Mouse (Mus musculus): ENCODE measurements around the gene Srsf5. TPM values are rescaled to one million over a fixed set of nuclear protein-coding genes. Genes with fewer than 3 reads are reported as not detected.
"Not testable (repeated sequence)": the region's sequence is repeated elsewhere in the genome, so short reads cannot be mapped to it uniquely, and the experiment has no call there.

Srsf5 gene
- polyA plus RNA-seq, 1 experiment from 2014 or later, result 287 TPM

DNA sequence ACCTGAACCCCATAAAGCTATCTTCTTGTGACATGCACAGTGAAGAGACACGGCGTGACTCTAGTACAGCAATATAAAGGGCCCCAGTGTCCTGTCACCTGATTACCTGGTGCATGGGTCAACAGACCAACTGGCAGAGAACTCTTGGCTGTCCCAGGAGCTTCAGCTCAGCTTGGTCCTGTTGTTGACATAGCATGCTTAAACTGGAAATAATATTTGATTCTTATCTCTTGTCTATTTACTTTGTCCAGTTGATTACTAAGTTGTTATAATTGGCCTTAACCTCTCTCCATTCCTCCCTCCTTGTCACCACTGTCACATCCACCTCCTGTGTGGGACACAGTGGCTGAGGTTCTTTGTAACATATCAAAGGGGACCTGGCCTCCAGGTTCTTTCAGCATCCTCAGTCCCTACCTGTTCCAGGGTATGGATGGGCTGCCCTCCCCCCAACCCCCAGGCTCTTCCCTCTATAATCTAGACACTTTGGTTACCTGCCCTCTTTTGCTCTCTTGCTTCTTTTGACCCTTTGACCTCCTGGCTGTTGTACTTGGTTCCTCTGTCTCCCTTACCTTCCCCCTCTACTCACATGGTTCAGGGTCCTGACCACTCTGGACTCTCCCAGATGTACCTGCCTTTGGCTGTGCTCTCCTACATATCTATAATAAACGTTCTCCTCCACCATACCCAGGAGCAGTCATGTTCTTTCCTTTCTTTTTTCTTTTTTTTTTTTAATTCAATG lies 13.7 kb upstream of the Srsf5 start:
- 73% methylated on average over 3 of the region's 3 CpGs for WGBS (ENCODE audit: insufficient replicate concordance)
- Histone ChIP-seq H3K4me2 (no peak overlapping the region), H3K36me3 (replicated peaks) (no peaks in the 10 kb centered on the region), H3K4me1 (replicated peaks) (peaks cover 48% of the 10 kb centered on the region), H3K27ac (replicated peaks) (peak overlapping the region; percentile 51; the same call in 1 of the 2 replicates), H3K4me3 (replicated peaks) (no peak overlapping the region), H3K9me3 (replicated peaks) (no peaks in the 10 kb centered on the region), H3K27me3 (no peaks in the 10 kb centered on the region; the same call in 1 of the 2 replicates), H3K9ac (no peak overlapping the region)
- ATAC-seq (ENCODE audit: insufficient read depth), result no peak

DNA sequence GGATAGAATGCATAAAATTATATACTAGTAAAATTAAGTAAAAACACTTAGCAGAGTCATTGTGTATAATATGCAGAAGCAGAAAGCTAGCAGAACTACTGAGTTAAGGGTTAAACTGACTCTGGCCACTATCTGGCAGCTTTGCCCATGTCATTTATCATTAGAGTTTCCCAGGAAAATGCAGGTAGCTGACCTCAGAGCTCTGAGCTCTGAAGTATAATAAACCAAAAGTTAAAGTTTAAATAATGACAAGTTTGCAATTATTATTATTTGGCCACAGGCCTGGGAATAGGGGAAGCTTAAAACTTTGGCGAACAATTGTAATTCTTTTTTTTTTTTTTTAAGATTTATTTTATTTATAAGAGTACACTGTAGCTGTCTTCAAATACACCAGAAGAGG lies 12.4 kb upstream of the Srsf5 start:
- Histone ChIP-seq H3K27me3 (no peaks in the 10 kb centered on the region; the same call in 1 of the 2 replicates), H3K4me3 (replicated peaks) (no peak overlapping the region), H3K36me3 (replicated peaks) (no peaks in the 10 kb centered on the region), H3K4me1 (replicated peaks) (peaks cover 45% of the 10 kb centered on the region), H3K9ac (no peak overlapping the region), H3K27ac (replicated peaks) (no peak overlapping the region), H3K9me3 (replicated peaks) (no peaks in the 10 kb centered on the region), H3K4me2 (no peak overlapping the region)
- WGBS (ENCODE audit: insufficient replicate concordance), result 86% methylated on average over 1 of the region's 1 CpGs
- no peak for ATAC-seq (ENCODE audit: insufficient read depth)

DNA sequence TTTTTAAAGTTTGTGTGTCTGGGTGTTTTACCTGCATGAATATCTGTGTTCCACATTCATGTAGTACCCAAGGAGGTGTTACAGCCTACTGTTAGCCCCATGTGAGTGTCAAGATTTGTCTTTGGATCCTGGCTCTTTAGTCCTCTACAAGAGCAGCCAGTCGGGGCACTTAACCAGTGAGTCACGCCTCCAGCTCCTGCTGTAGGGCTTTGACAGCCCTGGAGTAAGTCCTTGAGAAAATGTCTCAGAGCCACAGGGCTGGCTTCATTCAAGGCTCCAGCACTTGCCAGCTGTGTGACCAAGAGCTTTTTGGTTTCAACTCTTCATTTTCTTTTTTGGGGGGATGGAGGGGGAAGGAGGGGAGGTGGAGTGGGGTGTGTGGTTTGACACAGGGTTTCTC lies 8.6 kb upstream of the Srsf5 start:
- peaks cover 42% of the 10 kb centered on the region for H3K4me1 ChIP-seq (replicated peaks)
- H3K9ac ChIP-seq, result no peak overlapping the region
- H3K4me2 ChIP-seq, result no peak overlapping the region
- no peak for ATAC-seq (ENCODE audit: insufficient read depth)
- no peaks in the 10 kb centered on the region; the same call in 1 of the 2 replicates for H3K27me3 ChIP-seq
- 68% methylated on average over 2 of the region's 2 CpGs for WGBS (ENCODE audit: insufficient replicate concordance)
- no peaks in the 10 kb centered on the region for H3K9me3 ChIP-seq (replicated peaks)
- no peak overlapping the region for H3K27ac ChIP-seq (replicated peaks)
- H3K36me3 ChIP-seq (replicated peaks), result 0 out of 2 replicates have a peak, but pooled peaks cover under 1% of the 10 kb centered on the region
- H3K4me3 ChIP-seq (replicated peaks), result no peak overlapping the region

DNA sequence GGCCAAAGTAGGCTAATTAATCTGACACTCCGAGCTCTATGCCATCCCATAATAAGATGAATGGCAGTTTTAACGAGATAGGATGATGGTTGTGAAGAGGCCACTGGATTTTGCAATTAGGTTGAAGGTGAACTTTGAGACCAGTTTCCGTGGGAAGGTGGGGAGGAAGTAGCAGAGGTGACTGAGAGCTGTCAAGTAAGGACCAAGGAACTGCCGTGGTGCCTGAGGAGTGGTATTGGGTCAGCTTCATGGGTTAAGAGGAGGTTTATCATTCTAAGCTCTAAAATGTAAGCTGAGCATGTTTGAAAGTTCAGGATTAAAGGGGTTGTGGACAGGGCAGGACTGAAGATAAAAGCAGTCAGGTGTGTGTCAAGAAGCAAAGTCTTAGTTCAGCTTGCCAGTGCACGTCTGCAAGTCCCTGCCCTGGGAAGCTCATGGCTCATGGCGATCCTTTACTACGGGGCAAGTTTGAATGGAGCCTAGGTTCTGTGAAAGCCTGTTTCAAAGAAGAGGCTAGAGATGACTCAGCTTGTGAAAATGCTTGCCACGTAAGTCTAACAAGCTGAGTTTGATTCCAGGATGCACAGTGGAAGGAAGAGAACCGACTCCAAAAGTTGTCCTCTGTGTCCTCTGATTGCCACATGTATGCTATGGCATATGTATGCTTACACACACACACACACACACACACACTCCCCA lies 7.8 kb upstream of the Srsf5 start:
- Histone ChIP-seq H3K9me3 (replicated peaks) (no peaks in the 10 kb centered on the region), H3K9ac (no peak overlapping the region), H3K27me3 (no peaks in the 10 kb centered on the region; the same call in 1 of the 2 replicates), H3K27ac (replicated peaks) (peak overlapping the region; percentile 16), H3K36me3 (replicated peaks) (0 out of 2 replicates have a peak, but pooled peaks cover 3% of the 10 kb centered on the region), H3K4me3 (replicated peaks) (no peak overlapping the region), H3K4me2 (no peak overlapping the region), H3K4me1 (replicated peaks) (peaks cover 46% of the 10 kb centered on the region)
- no peak for ATAC-seq (ENCODE audit: insufficient read depth)
- WGBS (ENCODE audit: insufficient replicate concordance), result 68% methylated on average over 9 of the region's 9 CpGs

DNA sequence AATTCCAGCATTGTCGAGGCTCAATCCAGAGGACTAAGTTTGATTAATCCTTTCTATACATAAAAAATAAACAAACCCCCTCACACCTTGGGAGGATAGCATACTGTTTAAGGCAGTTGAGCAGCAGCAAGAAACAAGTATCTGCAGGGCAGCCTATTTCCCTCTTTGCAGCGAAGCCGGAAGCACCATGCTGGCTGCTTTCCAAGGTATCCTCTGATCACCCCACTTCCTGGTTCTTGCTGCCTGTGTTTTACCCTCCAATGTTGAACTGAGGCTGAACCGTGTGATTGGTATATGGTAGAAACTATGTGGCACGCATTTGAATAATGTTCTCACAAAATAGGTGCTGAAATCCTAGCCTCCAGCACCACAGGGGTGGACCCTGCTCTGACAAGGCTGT lies 6.7 kb upstream of the Srsf5 start:
- Histone ChIP-seq H3K9me3 (replicated peaks) (no peaks in the 10 kb centered on the region), H3K27me3 (no peaks in the 10 kb centered on the region; the same call in 1 of the 2 replicates), H3K36me3 (replicated peaks) (0 out of 2 replicates have a peak, but pooled peaks cover 3% of the 10 kb centered on the region), H3K27ac (replicated peaks) (peak overlapping the region; percentile 85), H3K4me2 (peak overlapping the region; percentile 13; the same call in 1 of the 2 replicates), H3K4me3 (replicated peaks) (no peak overlapping the region), H3K4me1 (replicated peaks) (peaks cover 57% of the 10 kb centered on the region), H3K9ac (no peak overlapping the region)
- 32% methylated on average over 5 of the region's 5 CpGs for WGBS (ENCODE audit: insufficient replicate concordance)
- no peak for ATAC-seq (ENCODE audit: insufficient read depth)

DNA sequence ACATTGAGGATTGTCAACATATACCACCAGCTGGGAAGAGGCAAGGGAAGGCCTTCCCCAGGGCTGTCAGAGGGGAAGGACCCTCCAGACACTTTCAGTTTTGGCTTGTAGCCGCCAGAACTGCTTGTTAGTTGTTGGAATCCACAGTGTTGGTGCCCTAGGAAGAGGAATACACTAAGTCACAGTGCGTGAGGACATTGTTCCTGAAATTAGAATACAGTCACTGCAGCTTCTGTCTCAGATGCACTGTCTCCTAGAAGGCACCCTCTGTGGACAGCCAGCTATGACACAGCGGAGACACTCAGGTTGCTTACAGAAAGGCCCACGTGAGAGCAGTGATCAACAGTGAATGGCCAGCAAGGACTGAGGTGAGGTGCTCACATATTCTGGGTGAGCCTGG lies 6.1 kb upstream of the Srsf5 start:
- 62% methylated on average over 4 of the region's 4 CpGs for WGBS (ENCODE audit: insufficient replicate concordance)
- no peak for ATAC-seq (ENCODE audit: insufficient read depth)
- peak overlapping the region; percentile 13; the same call in 1 of the 2 replicates for H3K4me2 ChIP-seq
- H3K9me3 ChIP-seq (replicated peaks), result no peaks in the 10 kb centered on the region
- H3K4me1 ChIP-seq (replicated peaks), result peaks cover 63% of the 10 kb centered on the region
- H3K27me3 ChIP-seq, result no peaks in the 10 kb centered on the region; the same call in 1 of the 2 replicates
- H3K27ac ChIP-seq (replicated peaks), result peak overlapping the region; percentile 85
- H3K4me3 ChIP-seq (replicated peaks), result no peak overlapping the region
- no peak overlapping the region for H3K9ac ChIP-seq
- H3K36me3 ChIP-seq (replicated peaks), result 0 out of 2 replicates have a peak, but pooled peaks cover 3% of the 10 kb centered on the region

DNA sequence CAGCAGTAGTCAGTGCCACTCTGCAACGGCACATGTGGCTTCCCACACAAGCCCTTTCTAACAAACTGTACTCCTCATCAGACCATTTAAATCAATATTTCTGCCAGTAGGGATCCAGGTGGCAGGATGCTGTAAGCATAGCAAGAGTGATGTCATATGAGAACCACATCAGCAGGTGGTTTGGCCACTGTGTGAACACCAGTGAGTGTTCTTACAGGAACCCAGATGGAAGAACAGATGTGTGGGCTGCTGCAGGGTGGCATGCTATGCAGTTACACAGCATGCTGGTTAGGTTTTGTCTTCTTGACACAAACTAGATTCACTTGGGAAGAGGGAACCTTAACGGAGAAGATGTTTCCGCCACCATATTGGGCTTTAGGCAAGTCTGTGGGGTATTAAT lies 3.4 kb upstream of the Srsf5 start:
- Histone ChIP-seq H3K27me3 (no peaks in the 10 kb centered on the region), H3K4me1 (replicated peaks) (peaks cover 72% of the 10 kb centered on the region), H3K9ac (no peak overlapping the region), H3K36me3 (replicated peaks) (peaks cover 11% of the 10 kb centered on the region), H3K9me3 (replicated peaks) (no peaks in the 10 kb centered on the region), H3K4me2 (no peak overlapping the region), H3K27ac (replicated peaks) (peak overlapping the region; percentile 97), H3K4me3 (replicated peaks) (no peak overlapping the region)
- 95% methylated on average over 3 of the region's 3 CpGs for WGBS (ENCODE audit: insufficient replicate concordance)
- no peak for ATAC-seq (ENCODE audit: insufficient read depth)

DNA sequence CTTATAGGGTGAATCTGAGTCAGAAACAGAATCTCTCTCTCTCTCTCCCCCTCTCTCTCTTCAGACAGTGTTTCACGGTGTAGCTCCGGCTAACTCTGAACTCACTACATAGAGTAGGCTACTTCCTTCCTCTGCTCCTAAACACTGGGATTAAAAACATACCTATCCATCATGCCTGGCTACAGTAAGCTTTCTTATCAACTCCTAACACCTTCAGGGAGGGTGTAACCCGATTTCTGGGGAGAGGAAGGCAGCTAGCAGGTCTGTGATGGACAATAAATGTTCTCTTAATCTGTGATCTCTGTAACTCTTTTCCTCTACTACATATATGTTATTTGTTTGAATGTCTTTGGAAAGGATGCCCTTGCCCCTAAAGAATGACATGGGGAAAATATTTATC lies 1.9 kb upstream of the Srsf5 start:
- WGBS (ENCODE audit: insufficient replicate concordance), result 30% methylated on average over 3 of the region's 3 CpGs
- Histone ChIP-seq H3K4me1 (replicated peaks) (peaks cover 75% of the 10 kb centered on the region), H3K27ac (replicated peaks) (peak overlapping the region; percentile 97), H3K27me3 (no peaks in the 10 kb centered on the region), H3K9ac (0 out of 2 replicates have a peak overlapping the region, but pooled peaks have one; percentile 18), H3K36me3 (replicated peaks) (peaks cover 25% of the 10 kb centered on the region), H3K4me3 (replicated peaks) (peak overlapping the region; percentile 72; the same call in 1 of the 2 replicates), H3K4me2 (peak overlapping the region; percentile 73), H3K9me3 (replicated peaks) (no peaks in the 10 kb centered on the region)
- peak; percentile 64 for ATAC-seq (ENCODE audit: insufficient read depth)

DNA sequence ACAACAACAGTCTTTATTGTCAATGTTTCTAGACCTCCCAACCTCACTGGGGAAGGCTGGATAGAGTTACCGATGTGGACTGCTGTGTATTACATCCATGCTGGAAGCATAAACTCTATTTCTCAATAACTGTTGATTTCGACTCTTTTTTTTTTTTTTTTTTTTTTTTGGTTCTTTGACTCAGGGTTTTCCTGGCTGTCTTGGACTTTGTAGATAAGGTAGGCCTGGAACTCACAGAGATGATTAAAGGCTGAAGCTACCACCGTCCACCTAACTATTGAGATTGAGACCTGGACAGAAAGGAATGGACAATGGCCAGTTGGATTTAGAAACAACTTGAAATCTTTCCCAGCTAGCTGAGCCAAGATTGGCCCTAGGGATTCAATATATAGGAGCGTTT lies 1.1 kb upstream of the Srsf5 start:
- Histone ChIP-seq H3K36me3 (replicated peaks) (peaks cover 31% of the 10 kb centered on the region), H3K9ac (peak overlapping the region; percentile 18; the same call in 1 of the 2 replicates), H3K4me1 (replicated peaks) (peaks cover 72% of the 10 kb centered on the region), H3K27ac (replicated peaks) (peak overlapping the region; percentile 97), H3K4me2 (peak overlapping the region; percentile 73), H3K4me3 (replicated peaks) (peak overlapping the region; percentile 72), H3K27me3 (no peaks in the 10 kb centered on the region), H3K9me3 (replicated peaks) (no peaks in the 10 kb centered on the region)
- 46% methylated on average over 4 of the region's 4 CpGs for WGBS (ENCODE audit: insufficient replicate concordance)
- ATAC-seq (ENCODE audit: insufficient read depth), result no peak

DNA sequence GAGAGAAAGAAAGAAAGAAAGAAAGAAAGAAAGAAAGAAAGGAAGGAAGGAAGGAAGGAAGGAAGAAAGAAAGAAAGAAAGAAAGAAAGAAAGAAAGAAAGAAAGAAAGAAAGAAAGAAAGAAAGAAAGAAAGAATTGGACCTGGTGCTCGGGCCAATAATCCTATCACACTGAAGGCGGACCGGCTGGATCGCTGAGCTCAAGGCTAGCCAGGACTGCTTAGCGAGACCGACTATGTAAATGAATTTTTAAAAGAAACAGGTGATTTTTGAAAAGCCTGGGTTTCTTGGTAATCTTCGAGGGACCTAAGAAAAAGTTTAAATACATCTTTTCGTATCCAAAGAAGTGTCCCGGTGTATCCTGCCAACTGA lies 356 bp upstream of the Srsf5 start:
- not testable (repeated sequence) for H3K27me3 ChIP-seq; ATAC-seq (ENCODE audit: insufficient read depth); H3K9me3 ChIP-seq (replicated peaks)
- H3K27ac ChIP-seq (replicated peaks), result peak overlapping the region; percentile 97
- H3K4me3 ChIP-seq (replicated peaks), result peak overlapping the region; percentile 72
- H3K4me1 ChIP-seq (replicated peaks), result peaks cover 68% of the 10 kb centered on the region
- under 1% methylated on average over 9 of the region's 9 CpGs for whole genome bisulfite sequencing (ENCODE audit: insufficient replicate concordance)
- H3K4me2 ChIP-seq, result peak overlapping the region; percentile 73
- peak overlapping the region; percentile 86 for H3K9ac ChIP-seq
- peaks cover 39% of the 10 kb centered on the region for H3K36me3 ChIP-seq (replicated peaks)

DNA sequence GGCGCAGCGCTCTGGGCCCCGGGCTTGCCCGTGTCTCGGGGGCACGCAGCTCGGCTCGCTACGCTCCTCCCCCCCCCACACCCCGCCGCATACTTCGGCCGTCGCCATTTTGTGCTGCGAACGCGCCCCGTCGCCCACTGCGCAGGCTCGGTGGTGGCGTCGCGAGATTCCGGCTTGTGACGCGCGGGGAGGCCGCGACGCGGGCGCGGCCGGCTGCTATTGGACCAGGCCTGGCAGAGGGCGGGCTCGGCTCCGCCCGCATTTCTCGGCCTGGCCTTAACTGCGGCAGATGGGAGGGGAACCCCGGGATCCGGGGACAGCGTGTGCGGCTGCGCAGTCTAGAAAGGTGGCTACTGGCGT lies 672 bp downstream of the Srsf5 start:
- H3K9ac ChIP-seq, result peak overlapping the region; percentile 86
- peak overlapping the region; percentile 73 for H3K4me2 ChIP-seq
- peak; percentile 92 for ATAC-seq (ENCODE audit: insufficient read depth)
- peak overlapping the region; percentile 97 for H3K27ac ChIP-seq (replicated peaks)
- no peaks in the 10 kb centered on the region for H3K27me3 ChIP-seq
- under 1% methylated on average over 43 of the region's 47 CpGs for WGBS (ENCODE audit: insufficient replicate concordance)
- H3K36me3 ChIP-seq (replicated peaks), result peaks cover 45% of the 10 kb centered on the region
- no peaks in the 10 kb centered on the region for H3K9me3 ChIP-seq (replicated peaks)
- H3K4me1 ChIP-seq (replicated peaks), result peaks cover 59% of the 10 kb centered on the region
- peak overlapping the region; percentile 72 for H3K4me3 ChIP-seq (replicated peaks)
